Mouse (Mus musculus) neural tube, embryonic 14.5 days (tissue): Measurements from ENCODE around the gene Aim2. TPM values are rescaled to one million over a fixed set of nuclear protein-coding genes. Genes with fewer than 3 reads are reported as not detected.

Experiments used
- ATAC-seq: fragments of 200-750 bp; cut with Nextera tagmentation; 2 replicates; pipeline ENCODE4 v1.8.0; 2017; ENCODE audit warnings: low read depth, mild to moderate bottlenecking, moderate TSS enrichment, moderate library complexity
- H3K27ac ChIP-seq: fragments of 300-500 bp; sonication (generic); 2 replicates; pipeline ENCODE4 v1.5.1; 2014; ENCODE audit warnings: low read depth, mild to moderate bottlenecking, control low read depth, low read length, moderate library complexity, mixed read lengths
- H3K27me3 ChIP-seq: fragments of 300-500 bp; sonication (generic); 2 replicates; pipeline ENCODE4 v1.6.1; 2014; ENCODE audit warnings: low read length; ENCODE audit not compliant: control insufficient read depth, insufficient read depth
- H3K36me3 ChIP-seq: fragments of 300-500 bp; sonication (generic); 2 replicates; pipeline ENCODE4 v1.6.1; 2014; ENCODE audit warnings: low read length, mixed read lengths; ENCODE audit not compliant: control insufficient read depth, insufficient read depth
- H3K4me1 ChIP-seq: fragments of 300-500 bp; sonication (generic); 2 replicates; pipeline ENCODE4 v1.6.1; 2014; ENCODE audit warnings: low read length; ENCODE audit not compliant: control insufficient read depth, insufficient read depth
- H3K4me2 ChIP-seq: fragments of 300-500 bp; sonication (generic); 2 replicates; pipeline ENCODE4 v1.6.1; 2014; ENCODE audit warnings: mild to moderate bottlenecking, low read depth, low read length, control low read depth
- H3K4me3 ChIP-seq: fragments of 300-500 bp; sonication (generic); 2 replicates; pipeline ENCODE4 v1.5.1; 2014; ENCODE audit warnings: low read depth, low read length, control low read depth, mixed read lengths
- H3K9ac ChIP-seq: fragments of 300-500 bp; sonication (generic); replicated peaks from 2 replicates; pipeline ENCODE4 v1.6.1; 2014; ENCODE audit warnings: low read depth, mild to moderate bottlenecking, control low read depth, low read length, mixed read lengths
- H3K9me3 ChIP-seq: fragments of 300-500 bp; sonication (generic); 2 replicates; pipeline ENCODE4 v1.6.1; 2016; ENCODE audit warnings: low read length; ENCODE audit not compliant: control insufficient read depth
- WGBS: fragments of 180-500 bp; shearing (Covaris S2); extraction: QIAGEN DNeasy Blood & Tissue Kit; methylation state at CpG from one replicate; pipeline ENCODE4 v1.1.7; 2014; 5-methylcytosine and 5-hydroxymethylcytosine counted together
- polyA plus RNA-seq: library from polyadenylated mRNA; unstranded; fragments of >200 nt; fragmentation: Nextera tagmentation; extraction: Ambion mirVana; gene quantifications from 2 replicates; pipeline ENCODE4 v1.2.1, GENCODE M21; 2014

Aim2 gene
- polyA plus RNA-seq, 1 experiment from 2014 or later = 2.7 TPM

DNA sequence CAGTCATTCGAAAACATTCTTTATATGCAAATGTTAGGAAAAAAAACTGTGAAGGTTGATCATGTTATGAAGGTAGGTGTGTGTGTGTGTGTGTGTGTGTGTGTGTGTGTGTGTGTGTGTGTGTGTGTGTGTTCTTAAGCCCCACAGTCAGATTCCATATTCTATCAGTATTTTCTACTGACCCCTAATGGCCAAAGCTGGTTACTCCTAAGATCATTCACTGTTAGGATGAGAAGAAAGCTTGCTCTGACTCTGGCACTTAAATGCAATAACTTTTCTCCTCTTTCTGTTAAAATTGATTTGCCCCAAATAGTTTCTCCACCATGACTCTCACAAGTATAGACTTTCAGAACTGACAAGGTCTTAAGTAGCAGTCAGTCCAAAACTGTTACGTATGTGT, 6.0 kb downstream of the Aim2 start:
- Histone ChIP-seq H3K4me2 (no peak overlapping the region), H3K36me3 (no peaks in the 10 kb centered on the region), H3K4me3 (no peak overlapping the region), H3K27ac (no peak overlapping the region), H3K9ac (no peak overlapping the region), H3K4me1 (peaks cover 9% of the 10 kb centered on the region; the same call in 1 of the 2 replicates), H3K27me3 (no peaks in the 10 kb centered on the region), H3K9me3 (no peaks in the 10 kb centered on the region)
- ATAC-seq = no peak
- 86% methylated on average over 2 of the region's 2 CpGs for WGBS

DNA sequence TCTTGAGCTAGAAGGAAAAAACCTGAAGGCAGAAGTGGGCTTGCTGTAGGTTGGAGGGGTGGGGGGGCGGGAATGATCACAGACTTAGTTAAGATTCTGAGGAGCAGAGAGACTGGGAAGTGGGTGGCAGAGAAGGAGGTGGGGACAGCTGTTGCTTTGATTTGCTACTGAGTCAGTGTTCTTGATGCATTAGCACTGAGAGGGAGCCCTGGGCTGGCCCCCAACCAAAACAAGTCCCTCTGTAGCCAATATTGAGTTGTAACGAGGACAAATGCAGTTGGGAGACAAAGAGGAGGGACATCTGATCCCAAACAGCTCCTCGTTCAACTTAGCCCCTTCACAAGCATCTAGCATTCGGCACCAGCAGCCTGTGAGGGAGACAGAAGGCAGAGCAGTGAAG, 7.1 kb downstream of the Aim2 start:
- Histone ChIP-seq H3K4me1 (peaks cover 9% of the 10 kb centered on the region; the same call in 1 of the 2 replicates), H3K9ac (no peak overlapping the region), H3K9me3 (no peaks in the 10 kb centered on the region), H3K4me2 (no peak overlapping the region), H3K36me3 (no peaks in the 10 kb centered on the region), H3K27ac (no peak overlapping the region), H3K27me3 (no peaks in the 10 kb centered on the region), H3K4me3 (no peak overlapping the region)
- WGBS = 37% methylated on average over 4 of the region's 4 CpGs
- ATAC-seq = no peak

DNA sequence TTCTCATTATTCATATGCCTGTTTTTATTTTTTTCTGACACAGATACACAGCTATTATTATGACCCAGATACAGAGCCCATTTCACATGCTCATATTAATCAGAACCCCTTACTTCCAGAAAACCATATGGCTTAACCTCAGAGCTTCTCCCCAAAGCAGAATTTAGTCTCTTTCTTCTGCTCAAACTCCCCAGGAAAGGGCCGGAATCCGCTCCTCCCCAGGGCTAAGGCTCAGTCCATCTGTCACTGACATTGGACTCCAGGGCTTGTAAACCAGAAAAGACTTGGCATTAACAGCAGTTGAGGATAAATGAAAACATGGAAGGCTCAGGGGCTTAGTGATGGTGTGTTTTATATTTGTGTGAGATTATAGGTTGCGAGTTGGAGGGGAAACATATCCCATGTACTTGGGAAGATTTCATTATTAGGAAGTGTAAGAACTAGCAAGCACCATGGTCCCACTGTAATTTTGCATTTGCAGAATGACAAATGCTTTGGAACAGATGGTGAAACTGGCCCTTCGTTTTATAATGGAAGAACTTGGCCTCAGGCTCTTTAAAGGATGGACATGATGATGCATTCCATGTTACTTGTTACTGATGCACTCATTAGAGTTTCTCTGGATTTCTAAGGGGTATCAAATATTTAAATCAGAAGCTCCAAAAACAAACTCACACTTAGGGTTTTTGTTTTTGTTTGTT, 9.1 kb downstream of the Aim2 start:
- 35% methylated on average over 4 of the region's 4 CpGs for WGBS

DNA sequence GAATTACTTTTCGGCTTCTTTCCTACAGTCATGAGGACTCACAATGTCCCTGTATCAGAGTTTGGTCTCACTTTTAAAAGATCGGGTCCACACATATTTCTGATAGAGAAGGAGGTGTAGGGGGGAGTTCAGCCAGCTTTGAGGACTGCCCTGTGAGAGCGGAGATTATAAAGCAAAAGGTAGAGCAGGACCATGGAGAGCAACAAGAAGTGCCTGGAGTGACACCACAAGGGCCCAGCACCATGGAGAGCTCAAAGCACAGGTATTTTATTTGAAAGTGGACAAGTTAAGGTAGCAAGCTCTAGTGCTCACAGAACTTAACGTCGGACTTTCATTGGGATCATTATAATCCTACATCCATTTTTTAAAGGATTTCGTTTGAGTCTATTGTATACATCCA, 11.0 kb downstream of the Aim2 start:
- peaks cover 20% of the 10 kb centered on the region; the same call in 1 of the 2 replicates for H3K4me1 ChIP-seq
- no peak overlapping the region for H3K4me3 ChIP-seq
- H3K4me2 ChIP-seq = no peak overlapping the region
- H3K27me3 ChIP-seq = no peaks in the 10 kb centered on the region
- no peak for ATAC-seq
- WGBS = 48% methylated on average over 6 of the region's 6 CpGs
- no peaks in the 10 kb centered on the region for H3K9me3 ChIP-seq
- no peak overlapping the region for H3K27ac ChIP-seq
- no peak overlapping the region for H3K9ac ChIP-seq
- no peaks in the 10 kb centered on the region for H3K36me3 ChIP-seq

More for the DNA sequence above, 9.1 kb downstream of the Aim2 start:
- no peak overlapping the region for H3K4me2 ChIP-seq
- peaks cover 12% of the 10 kb centered on the region; the same call in 1 of the 2 replicates for H3K4me1 ChIP-seq
- H3K36me3 ChIP-seq = no peaks in the 10 kb centered on the region
- no peak overlapping the region for H3K9ac ChIP-seq
- no peak for ATAC-seq
- no peak overlapping the region for H3K4me3 ChIP-seq
- no peak overlapping the region for H3K27ac ChIP-seq
- H3K27me3 ChIP-seq = no peaks in the 10 kb centered on the region
- H3K9me3 ChIP-seq = no peaks in the 10 kb centered on the region

DNA sequence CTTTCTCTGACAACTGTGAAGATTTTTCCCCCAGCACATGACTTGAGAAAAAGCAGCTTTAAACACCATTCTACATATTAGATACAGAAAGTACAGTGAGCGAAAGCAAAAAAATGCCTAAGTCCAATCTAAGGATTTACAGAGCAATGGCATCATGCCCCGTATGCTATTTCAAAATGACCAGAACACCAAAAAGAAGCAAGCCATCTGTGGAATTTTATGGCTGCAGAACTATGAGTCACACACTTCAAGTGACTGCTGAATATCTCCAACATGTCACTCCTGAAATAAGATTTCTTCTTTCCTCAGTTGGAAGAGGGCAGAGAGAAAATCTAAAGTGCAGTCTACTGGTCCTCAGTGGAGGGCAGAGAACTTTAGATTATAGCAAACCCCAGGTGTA, 12.8 kb downstream of the Aim2 start:
- H3K4me2 ChIP-seq = no peak overlapping the region
- H3K9ac ChIP-seq = no peak overlapping the region
- ATAC-seq = no peak
- 91% methylated on average over 2 of the region's 2 CpGs for WGBS
- H3K9me3 ChIP-seq = no peaks in the 10 kb centered on the region
- H3K27me3 ChIP-seq = peaks cover 2% of the 10 kb centered on the region; the same call in 1 of the 2 replicates
- H3K36me3 ChIP-seq = no peaks in the 10 kb centered on the region
- H3K27ac ChIP-seq = no peak overlapping the region
- peaks cover 22% of the 10 kb centered on the region; the same call in 1 of the 2 replicates for H3K4me1 ChIP-seq
- no peak overlapping the region for H3K4me3 ChIP-seq

DNA sequence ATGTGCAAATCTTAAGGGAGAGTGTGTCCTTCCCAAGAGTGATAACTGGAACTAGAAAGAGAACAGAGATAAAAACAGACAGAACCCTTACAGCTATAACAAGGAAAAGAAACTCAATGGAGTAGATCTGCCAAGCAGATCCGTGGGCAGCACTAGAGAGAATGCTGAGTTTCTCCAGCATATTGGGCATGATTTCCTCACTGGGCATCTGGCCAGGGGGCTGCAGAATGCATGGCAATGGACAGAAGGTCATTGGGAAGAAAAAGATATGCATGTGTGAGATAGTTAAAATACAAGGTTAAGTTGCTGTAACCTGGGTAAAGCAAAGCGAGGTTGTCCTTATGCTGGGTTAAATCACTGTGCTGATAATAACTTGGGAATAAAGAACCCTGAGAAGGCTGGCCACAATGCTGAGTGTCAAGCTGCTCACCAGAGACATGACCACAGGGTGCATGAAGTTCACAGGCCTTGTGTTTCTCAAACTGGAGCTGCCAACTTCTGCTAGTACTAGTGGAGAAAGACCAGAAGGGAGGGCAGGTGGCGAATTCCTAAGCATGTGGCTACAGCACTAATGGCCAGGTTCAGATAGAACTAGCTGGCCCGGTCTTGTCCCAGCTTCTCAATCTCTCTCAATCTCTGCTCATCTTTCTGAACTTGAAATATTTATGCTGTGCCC, 13.6 kb downstream of the Aim2 start:
- WGBS = 83% methylated on average over 4 of the region's 4 CpGs
- H3K36me3 ChIP-seq = no peaks in the 10 kb centered on the region
- H3K4me1 ChIP-seq = peaks cover 21% of the 10 kb centered on the region; the same call in 1 of the 2 replicates
- no peak overlapping the region for H3K9ac ChIP-seq
- H3K9me3 ChIP-seq = no peaks in the 10 kb centered on the region
- no peak overlapping the region for H3K4me2 ChIP-seq
- no peak overlapping the region for H3K27ac ChIP-seq
- no peak for ATAC-seq
- H3K27me3 ChIP-seq = peaks cover 2% of the 10 kb centered on the region; the same call in 1 of the 2 replicates
- H3K4me3 ChIP-seq = no peak overlapping the region

DNA sequence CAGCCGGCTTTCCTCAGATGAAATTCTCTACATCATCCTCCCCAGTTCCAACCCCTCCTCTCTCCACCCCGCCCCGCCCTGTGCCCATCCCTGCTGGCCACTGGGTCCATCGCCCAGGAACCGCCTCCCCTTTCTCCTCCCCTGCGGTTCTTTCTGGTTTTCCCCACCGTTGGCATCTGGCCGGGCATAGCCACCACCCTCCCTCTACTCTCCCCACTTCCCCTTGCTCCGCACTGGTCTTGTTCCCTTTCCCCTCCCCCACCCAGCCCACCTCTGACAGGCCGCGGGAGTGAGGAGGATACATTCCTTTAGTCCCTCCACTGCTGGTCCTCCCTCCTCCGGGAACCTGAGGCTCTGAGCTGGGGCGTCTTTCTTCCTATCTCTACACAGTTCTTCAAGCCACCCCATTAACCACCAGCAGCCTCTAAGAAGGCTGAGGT, 15.3 kb downstream of the Aim2 start:
- peaks cover 2% of the 10 kb centered on the region; the same call in 1 of the 2 replicates for H3K27me3 ChIP-seq
- H3K36me3 ChIP-seq = no peaks in the 10 kb centered on the region
- H3K4me2 ChIP-seq = peak overlapping the region; percentile 68
- peak overlapping the region; percentile 92 for H3K4me3 ChIP-seq
- peak; percentile 41 for ATAC-seq
- H3K27ac ChIP-seq = peak overlapping the region; percentile 88; the same call in 1 of the 2 replicates
- 0% methylated on average over 13 of the region's 13 CpGs for WGBS
- peak overlapping the region; percentile 94 for H3K9ac ChIP-seq
- H3K4me1 ChIP-seq = peaks cover 13% of the 10 kb centered on the region; the same call in 1 of the 2 replicates
- no peaks in the 10 kb centered on the region for H3K9me3 ChIP-seq

DNA sequence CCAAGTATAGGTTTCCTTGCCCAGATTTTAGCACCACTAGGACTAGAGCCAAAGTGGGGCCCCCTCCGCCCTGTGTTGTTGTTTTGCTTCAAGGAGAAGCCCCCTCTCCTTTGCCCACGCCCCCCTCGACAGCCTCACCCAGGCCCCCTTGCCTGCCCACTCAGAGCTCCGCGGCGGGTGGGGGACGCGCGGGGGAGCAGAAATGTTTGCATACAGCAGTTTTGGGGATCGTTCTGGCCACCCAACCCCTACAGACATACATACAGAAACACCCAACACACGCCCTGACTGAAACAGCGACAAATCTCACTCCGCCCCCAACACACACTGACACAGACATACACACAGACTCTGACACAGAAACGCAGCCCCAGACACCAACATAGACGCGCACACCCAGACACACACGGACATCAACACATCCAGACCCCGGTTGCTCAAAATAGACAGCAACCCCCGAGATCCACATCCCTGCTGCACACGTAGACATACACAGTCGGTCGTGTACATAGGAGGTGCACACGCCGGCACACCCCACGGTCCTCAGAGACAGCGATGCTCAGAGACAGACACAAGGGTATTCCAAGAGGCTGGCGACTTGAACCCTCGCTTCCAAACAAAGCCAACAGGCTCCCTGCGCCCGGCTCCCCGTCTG, 16.1 kb downstream of the Aim2 start:
- no peaks in the 10 kb centered on the region for H3K36me3 ChIP-seq
- H3K4me2 ChIP-seq = peak overlapping the region; percentile 68
- H3K27ac ChIP-seq = peak overlapping the region; percentile 88
- WGBS = under 1% methylated on average over 30 of the region's 31 CpGs
- no peaks in the 10 kb centered on the region for H3K9me3 ChIP-seq
- ATAC-seq = peak; percentile 64
- H3K4me3 ChIP-seq = peak overlapping the region; percentile 92
- H3K9ac ChIP-seq = peak overlapping the region; percentile 94
- peaks cover 2% of the 10 kb centered on the region; the same call in 1 of the 2 replicates for H3K27me3 ChIP-seq
- H3K4me1 ChIP-seq = peaks cover 13% of the 10 kb centered on the region; the same call in 1 of the 2 replicates
